8 mouse cellular contexts compared by ENCODE assay signal in genomic region chr12:111037241-111038180, GRCm38 (mm10). TPM values are rescaled to one million over a fixed set of nuclear protein-coding genes. Genes with fewer than 3 reads are reported as not detected.
A peak's percentile ranks its signal among the peaks of the same experiment; 100 is the strongest.
DNase-seq lines count a peak whose midpoint lies in the region; ATAC-seq lines count a peak whose summit lies in the region.

No protein-coding gene starts in this region.

- no peak for ATAC-seq in erythroblast, adult 5-6 weeks (replicated peaks; ENCODE audit: low FRiP score, poor library complexity, severe bottlenecking)
- ATAC-seq in embryonic facial prominence, embryonic 12.5 days (ENCODE audit: insufficient number of reproducible peaks, insufficient read depth, low FRiP score, low TSS enrichment), result no peak
- no peak for ATAC-seq in midbrain, embryonic 14.5 days (ENCODE audit: low FRiP score, low TSS enrichment)

- H3K36me3 ChIP-seq in erythroblast, embryonic 14.5 days (ENCODE audit: control insufficient read depth), result peaks cover 37% of the 10 kb centered on the region
- peaks cover 2% of the 10 kb centered on the region; the same call in 1 of the 2 replicates for H3K36me3 ChIP-seq in embryonic facial prominence, embryonic 12.5 days
- H3K36me3 ChIP-seq in limb, embryonic 10.5 days, result peaks cover 4% of the 10 kb centered on the region
- no peaks in the 10 kb centered on the region for H3K36me3 ChIP-seq in midbrain, embryonic 14.5 days (ENCODE audit: control insufficient read depth, insufficient read depth, low read length)

- intact Hi-C loops in heart, postnatal 36 days (cut with DNase I), result no loop called here

- H3K27me3 ChIP-seq in erythroblast, embryonic 14.5 days (ENCODE audit: control insufficient read depth), result no peaks in the 10 kb centered on the region
- H3K27me3 ChIP-seq in embryonic facial prominence, embryonic 12.5 days, result no peaks in the 10 kb centered on the region
- H3K27me3 ChIP-seq in limb, embryonic 10.5 days (ENCODE audit: low read depth, poor library complexity, severe bottlenecking), result no peaks in the 10 kb centered on the region
- no peaks in the 10 kb centered on the region for H3K27me3 ChIP-seq in midbrain, embryonic 14.5 days (ENCODE audit: control insufficient read depth, insufficient read depth, low read length)

- H3K4me3 ChIP-seq in erythroblast, embryonic 14.5 days (replicated peaks), result peak overlapping the region; percentile 96
- peak overlapping the region; percentile 97 for H3K4me3 ChIP-seq in embryonic facial prominence, embryonic 12.5 days
- peak overlapping the region; percentile 99 for H3K4me3 ChIP-seq in limb, embryonic 10.5 days
- peak overlapping the region; percentile 95 for H3K4me3 ChIP-seq in midbrain, embryonic 14.5 days (replicated peaks; ENCODE audit: low read depth, low read length)

- H3K9ac ChIP-seq in embryonic facial prominence, embryonic 12.5 days, result peak overlapping the region; percentile 80; the same call in 1 of the 2 replicates
- peak overlapping the region; percentile 76; the same call in 1 of the 2 replicates for H3K9ac ChIP-seq in midbrain, embryonic 14.5 days (replicated peaks; ENCODE audit: low read length)

- 52% methylated on average over 18 of the region's 18 CpGs for WGBS in embryonic facial prominence, embryonic 12.5 days
- WGBS in limb, embryonic 10.5 days, result 51% methylated on average over 18 of the region's 18 CpGs
- 60% methylated on average over 18 of the region's 18 CpGs for whole genome bisulfite sequencing in midbrain, embryonic 14.5 days

- H3K9me3 ChIP-seq in erythroblast, embryonic 14.5 days (ENCODE audit: control insufficient read depth, low read length), result no peaks in the 10 kb centered on the region
- no peaks in the 10 kb centered on the region for H3K9me3 ChIP-seq in embryonic facial prominence, embryonic 12.5 days
- H3K9me3 ChIP-seq in limb, embryonic 10.5 days (replicated peaks), result no peaks in the 10 kb centered on the region
- H3K9me3 ChIP-seq in midbrain, embryonic 14.5 days (ENCODE audit: control insufficient read depth, low read length), result no peaks in the 10 kb centered on the region

- peak overlapping the region; percentile 100 for H3K27ac ChIP-seq in embryonic facial prominence, embryonic 12.5 days
- peak overlapping the region; percentile 99 for H3K27ac ChIP-seq in limb, embryonic 10.5 days
- H3K27ac ChIP-seq in midbrain, embryonic 14.5 days (replicated peaks; ENCODE audit: low read depth, low read length), result peak overlapping the region; percentile 99

- peaks cover 70% of the 10 kb centered on the region for H3K4me1 ChIP-seq in erythroblast, embryonic 14.5 days (ENCODE audit: control insufficient read depth)
- peaks cover 13% of the 10 kb centered on the region for H3K4me1 ChIP-seq in embryonic facial prominence, embryonic 12.5 days
- H3K4me1 ChIP-seq in limb, embryonic 10.5 days, result peaks cover 39% of the 10 kb centered on the region
- peaks cover 9% of the 10 kb centered on the region for H3K4me1 ChIP-seq in midbrain, embryonic 14.5 days (ENCODE audit: control insufficient read depth, insufficient read depth, low read length)

- H3K4me2 ChIP-seq in embryonic facial prominence, embryonic 12.5 days (replicated peaks), result peak overlapping the region; percentile 91
- peak overlapping the region; percentile 97 for H3K4me2 ChIP-seq in midbrain, embryonic 14.5 days (ENCODE audit: low read length)

- peak; percentile 22 for DNase-seq in adipocyte (ENCODE audit: low spot score)
- peak; percentile 22 to 35 for DNase-seq in heart, postnatal 36 days
- peak; percentile 61 for DNase-seq in limb, embryonic 10.5 days (ENCODE audit: low spot score)
- peak; percentile 13 for DNase-seq in midbrain, embryonic 14.5 days
- DNase-seq in thymus, postnatal 14 days, result peak; percentile 19

RNA-seq across cellular contexts. Expression of gene Rcor1, which starts 1.6 kb away (rescaled TPM):
- polyA plus RNA-seq in erythroblast, embryonic 14.5 days (2012), result 0.31 and 0.44 TPM in 2 replicates
- total RNA-seq in erythroblast, adult 5-6 weeks (2015; ENCODE audit: low replicate concordance), result 21.3 and 26.9 TPM in 2 replicates
- 9.8 and 18.0 TPM in 2 replicates for total RNA-seq in erythroblast, adult 5-6 weeks (2017; ENCODE audit: low replicate concordance)
- polyA plus RNA-seq in embryonic facial prominence, embryonic 12.5 days (2016; fragmentation: Nextera tagmentation; extraction: Ambion mirVana), result 13.0 TPM in 2 replicates
- 10 to 100 TPM; 15.0 to 16.0 TPM for total RNA-seq in heart, postnatal 36 days (2021)
- 7.9 and 9.1 TPM in 2 replicates for polyA plus RNA-seq in limb, embryonic 10.5 days (2016; fragmentation: Nextera tagmentation; extraction: Ambion mirVana)
- polyA plus RNA-seq in midbrain, embryonic 14.5 days (2014; fragmentation: Nextera tagmentation; extraction: Ambion mirVana), result 6.6 and 7.6 TPM in 2 replicates

RNA-seq across cellular contexts. Expression of gene Ankrd9, which starts 58.7 kb away (rescaled TPM):
- polyA plus RNA-seq in erythroblast, embryonic 14.5 days (2012), result 11.8 and 12.2 TPM in 2 replicates
- total RNA-seq in erythroblast, adult 5-6 weeks (2015; ENCODE audit: low replicate concordance), result 29.8 and 52.2 TPM in 2 replicates
- 66.5 and 82.1 TPM in 2 replicates for total RNA-seq in erythroblast, adult 5-6 weeks (2017; ENCODE audit: low replicate concordance)
- 16.0 and 17.5 TPM in 2 replicates for polyA plus RNA-seq in embryonic facial prominence, embryonic 12.5 days (2016; fragmentation: Nextera tagmentation; extraction: Ambion mirVana)
- 10 to 100 TPM; 67.9 to 85.3 TPM for total RNA-seq in heart, postnatal 36 days (2021)
- 15.2 and 17.2 TPM in 2 replicates for polyA plus RNA-seq in limb, embryonic 10.5 days (2016; fragmentation: Nextera tagmentation; extraction: Ambion mirVana)
- 6.7 and 7.4 TPM in 2 replicates for polyA plus RNA-seq in midbrain, embryonic 14.5 days (2014; fragmentation: Nextera tagmentation; extraction: Ambion mirVana)
